Mouse (Mus musculus) stomach, postnatal 0 days (tissue): ENCODE measurements around the gene Loxl3.

ENCODE experiments used
- CTCF ChIP-seq: IDR thresholded peaks from 2 replicates; pipeline ENCODE4 v1.5.1; 2016; ENCODE audit warnings: antibody characterized with exemption, low read depth, mild to moderate bottlenecking, moderate library complexity
- EP300 ChIP-seq: optimal IDR thresholded peaks from 2 replicates; pipeline ENCODE3; 2016; ENCODE audit warnings: antibody characterized with exemption

DNA sequence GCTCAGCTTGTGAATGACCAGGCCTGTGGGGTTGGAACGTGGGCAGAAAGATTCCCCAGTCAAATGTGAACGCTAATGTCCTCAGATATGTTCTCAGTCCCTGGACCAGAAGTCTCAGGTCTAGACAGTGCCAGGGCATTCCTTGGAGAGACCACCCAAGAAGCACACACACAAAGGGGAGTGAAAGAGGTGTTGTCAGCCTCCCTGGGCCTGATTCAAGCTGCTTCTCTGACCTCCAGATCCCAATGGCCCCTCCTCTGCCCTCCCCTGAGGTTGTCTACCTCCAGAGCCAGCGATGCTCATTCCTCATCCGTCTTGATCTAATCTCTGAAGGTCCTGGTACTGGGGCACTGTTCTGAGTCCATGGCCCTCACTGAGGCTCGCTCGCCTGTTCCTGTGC, 9.6 kb downstream of the Loxl3 start:
- TF ChIP-seq CTCF (no peak), EP300 (no peak)
